Mouse (Mus musculus) cerebellum, adult 2 months (tissue): ENCODE results near the gene Olfr469.

Experiments
- CTCF ChIP-seq: fragments of 200-500 bp; IDR thresholded peaks from 2 replicates; pipeline ENCODE4 v1.5.1; 2011; ENCODE audit warnings: low read depth, mild to moderate bottlenecking, control low read depth, low read length, moderate library complexity, borderline replicate concordance; ENCODE audit not compliant: insufficient read depth
- POLR2A ChIP-seq: fragments of 200-500 bp; IDR thresholded peaks from 2 replicates; pipeline ENCODE4 v1.6.1; 2011; ENCODE audit warnings: low read length, control low read depth, borderline replicate concordance; ENCODE audit not compliant: insufficient read depth

- TF ChIP-seq CTCF (no peak), POLR2A (no peak)
Measured at GRCm38 (mm10) chr7:107841719-107842118, 16.4 kb upstream of the Olfr469 start.
